Mouse (Mus musculus) monocyte, adult 5-6 weeks (primary cell): Measurements from ENCODE around the gene Entpd2. TPM values are rescaled to one million over a fixed set of nuclear protein-coding genes. Genes with fewer than 3 reads are reported as not detected.
"Not testable (repeated sequence)": the region's sequence is repeated elsewhere in the genome, so short reads cannot be mapped to it uniquely, and the experiment has no call there.

Source experiments
- ATAC-seq: fragments of 153-309, 156-312 bp; replicated peaks from 2 replicates; pipeline ENCODE4 v1.8.0; 2017; ENCODE audit warnings: mild to moderate bottlenecking; ENCODE audit not compliant: low TSS enrichment, insufficient number of reproducible peaks, severe bottlenecking, poor library complexity, low FRiP score
- total RNA-seq: library from RNA; stranded (forward); fragments of 200-1000, 200-491, 200-594 nt; gene quantifications from 3 replicates; pipeline ENCODE4 v1.2.3, GENCODE M21; 2017

The Entpd2 gene
- total RNA-seq, 1 experiment from 2014 or later = not detected

DNA sequence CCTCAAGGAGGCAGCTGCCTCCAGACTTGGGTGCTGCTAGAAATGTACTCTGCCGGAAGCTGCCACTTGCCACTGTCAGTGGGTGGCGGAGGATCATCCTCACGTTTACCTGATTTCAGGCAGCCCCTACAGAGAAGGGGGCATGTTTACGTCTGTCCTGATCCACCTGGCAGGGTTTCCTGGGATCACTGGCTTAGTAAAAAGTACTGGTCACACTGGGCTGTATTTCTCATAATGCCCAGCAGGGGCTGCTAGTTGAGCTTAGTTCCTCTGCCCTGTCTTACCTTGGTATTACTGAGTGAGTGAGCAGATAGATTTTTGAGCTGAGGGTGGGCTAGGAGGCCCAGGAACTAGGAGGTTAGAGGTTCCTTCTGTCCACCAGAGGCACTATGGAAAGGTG, 19.1 kb upstream of the Entpd2 start:
- no peak; the same call in 1 of the 2 replicates for ATAC-seq

- no peak for ATAC-seq
Measured at GRCm38 (mm10) chr2:25384492-25384891, 11.2 kb upstream of the Entpd2 start.

GRCm38 (mm10) chr2:25391266-25391665, 4.4 kb upstream of the Entpd2 start:
- no peak for ATAC-seq

GRCm38 (mm10) chr2:25394281-25395221, 1.1 kb upstream of the Entpd2 start:
- ATAC-seq = no peak

DNA sequence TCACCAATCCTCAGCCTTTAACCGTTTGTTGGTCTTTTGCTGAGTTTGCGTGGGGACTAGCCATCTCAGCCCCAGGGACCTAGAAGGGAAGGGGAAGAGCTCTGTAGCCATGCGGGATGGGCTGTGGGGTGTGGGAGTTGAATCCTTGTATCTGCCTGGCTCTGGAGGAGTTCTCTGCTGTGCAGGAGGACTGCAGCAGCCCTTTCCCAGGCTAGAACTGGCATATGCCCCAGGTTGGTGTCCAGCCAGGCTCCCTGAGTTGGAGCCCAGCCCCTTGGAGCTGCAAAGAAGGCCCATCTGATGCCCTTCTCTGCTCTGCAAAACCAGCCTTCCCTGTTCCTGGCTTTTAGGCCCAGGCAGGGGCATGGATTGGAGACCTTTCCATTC, 916 bp downstream of the Entpd2 start:
- no peak for ATAC-seq

DNA sequence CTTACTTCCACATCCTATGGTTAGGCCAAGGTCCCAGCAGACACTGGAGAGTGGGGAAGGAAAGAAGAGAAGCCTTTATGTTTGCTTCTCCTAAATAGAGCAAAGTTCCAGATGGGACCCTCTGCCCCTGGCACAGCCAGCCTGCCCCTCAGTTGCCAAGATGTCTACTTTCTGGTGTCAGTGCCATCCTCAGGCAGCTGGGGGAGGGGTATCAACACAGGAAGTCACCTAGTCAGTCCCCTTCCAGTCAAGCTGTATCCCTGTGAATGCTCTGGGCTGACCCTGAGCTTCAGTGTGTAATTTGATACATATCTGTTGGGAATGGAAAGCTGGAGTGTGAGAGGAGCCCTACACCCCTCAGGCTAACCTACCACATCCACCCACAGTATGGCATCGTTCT, 1.3 kb downstream of the Entpd2 start:
- no peak for ATAC-seq

DNA sequence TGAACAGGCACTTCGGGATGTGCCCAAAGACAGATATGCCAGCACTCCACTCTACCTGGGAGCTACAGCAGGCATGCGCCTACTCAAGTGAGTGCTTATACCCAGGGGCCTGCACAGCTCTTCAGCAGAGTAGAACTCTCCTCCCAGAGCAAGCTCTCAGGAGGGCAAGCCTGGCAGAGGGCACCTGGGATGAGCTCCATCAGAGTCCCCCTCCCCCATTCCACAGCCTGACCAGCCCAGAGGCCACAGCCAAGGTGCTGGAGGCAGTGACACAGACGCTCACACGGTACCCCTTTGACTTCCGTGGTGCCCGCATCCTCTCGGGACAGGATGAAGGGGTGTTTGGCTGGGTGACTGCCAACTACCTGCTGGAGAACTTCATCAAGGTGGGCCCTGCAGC, 2.4 kb downstream of the Entpd2 start:
- no peak for ATAC-seq

DNA sequence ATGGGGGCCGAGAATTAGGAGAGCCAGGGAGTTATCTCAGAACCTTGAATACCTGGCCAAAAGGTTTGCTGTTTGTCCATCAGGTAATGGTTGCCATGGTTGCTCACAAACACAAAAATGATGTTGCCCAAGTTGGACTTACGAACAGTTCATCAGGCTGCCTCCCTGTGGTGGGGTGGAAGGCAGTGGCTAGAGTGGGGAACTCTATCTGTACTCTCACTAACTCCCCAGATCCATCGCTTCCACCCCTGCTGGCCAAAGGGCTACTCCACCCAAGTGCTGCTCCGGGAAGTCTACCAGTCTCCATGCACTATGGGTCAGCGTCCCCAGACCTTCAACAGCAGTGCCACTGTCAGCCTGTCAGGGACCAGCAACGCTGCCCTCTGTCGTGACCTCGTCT, 3.4 kb downstream of the Entpd2 start, which contains the start of gene Npdc1:
Npdc1 (plus strand) TSS at position 301 of the 400 bp plus-strand sequence.
- ATAC-seq = no peak

DNA sequence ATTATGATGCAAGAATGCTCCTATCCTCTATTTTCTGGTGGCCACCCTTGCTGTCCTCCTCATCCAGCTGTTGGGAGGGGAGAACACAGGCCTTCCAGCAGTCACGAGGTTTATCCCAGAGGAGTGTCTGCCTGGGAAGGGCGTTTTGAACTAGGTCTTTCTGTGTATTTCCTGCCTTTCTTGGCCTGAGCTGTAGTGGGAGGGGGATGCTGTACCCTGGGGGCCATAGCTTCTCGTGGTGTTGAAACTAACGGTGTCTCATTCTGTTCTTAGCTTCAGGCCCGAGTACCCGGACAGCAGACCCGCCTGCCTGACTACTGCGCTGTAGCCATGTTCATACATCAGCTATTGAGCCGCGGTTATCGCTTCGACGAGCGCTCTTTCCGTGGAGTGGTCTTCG, 4.6 kb downstream of the Entpd2 start:
- no peak for ATAC-seq

GRCm38 (mm10) chr2:25400764-25401163, 5.1 kb downstream of the Entpd2 start:
- no peak for ATAC-seq

DNA sequence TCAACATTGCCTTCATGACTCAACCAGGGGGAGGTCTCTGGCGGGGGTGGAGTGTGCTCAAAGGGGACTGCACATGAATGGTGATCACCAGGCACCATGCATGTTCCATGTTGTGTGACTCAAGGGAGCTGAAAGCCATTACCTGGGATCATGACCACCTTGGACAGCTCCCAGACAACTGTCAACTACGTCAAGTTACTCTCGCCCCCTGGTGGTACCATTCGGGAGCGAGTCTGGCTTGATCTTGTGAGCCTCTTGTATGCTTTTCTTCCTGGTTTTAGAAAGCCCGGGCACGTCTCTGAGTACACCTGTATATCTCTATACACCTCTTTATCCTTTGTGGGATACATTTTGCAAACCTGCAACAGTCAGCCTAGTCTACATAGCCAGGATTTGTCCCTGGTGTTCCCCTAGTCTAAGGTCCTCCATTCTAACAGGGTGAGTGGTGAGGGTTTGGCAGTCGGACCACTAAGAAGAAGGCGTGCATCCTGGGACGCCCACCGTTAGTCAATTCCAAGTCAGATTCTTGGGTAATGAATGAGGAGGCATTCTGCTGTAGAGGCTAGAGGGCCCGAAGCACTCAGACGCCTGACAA, 6.8 kb downstream of the Entpd2 start:
- 0 out of 2 replicates have a peak, but pooled peaks have one; percentile 41 for ATAC-seq

DNA sequence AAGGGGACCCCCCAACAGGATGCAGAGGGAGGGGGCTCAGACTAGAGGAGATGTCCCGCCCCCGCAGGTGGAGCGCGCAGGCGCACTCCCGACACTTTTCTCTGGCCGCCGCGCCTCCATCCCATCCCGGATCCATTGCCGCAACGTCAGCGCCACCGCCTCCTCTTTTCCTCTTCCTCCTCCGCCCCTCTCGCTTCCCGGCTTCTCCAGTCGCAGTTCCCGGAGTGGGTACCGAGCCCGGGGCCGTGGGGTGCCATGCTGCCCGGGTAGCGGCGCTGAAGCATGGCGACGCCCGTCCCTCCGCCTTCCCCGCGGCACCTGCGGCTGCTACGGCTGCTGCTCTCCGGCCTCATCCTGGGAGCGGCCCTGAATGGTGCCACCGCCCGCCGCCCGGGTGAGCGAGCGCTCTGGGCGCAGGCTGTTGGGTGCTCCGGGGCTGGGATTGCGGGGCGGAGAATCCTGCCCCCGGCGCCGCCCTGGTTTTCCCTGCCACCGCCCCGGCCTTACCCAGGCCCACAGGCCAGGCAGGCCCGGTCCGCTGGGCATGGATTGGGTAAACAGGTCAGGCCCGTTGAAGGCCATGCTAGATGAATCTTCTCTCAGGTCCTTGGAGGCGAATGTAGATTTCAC, 7.4 kb downstream of the Entpd2 start:
- ATAC-seq = no peak

GRCm38 (mm10) chr2:25403994-25404393, 8.3 kb downstream of the Entpd2 start:
- no peak for ATAC-seq

DNA sequence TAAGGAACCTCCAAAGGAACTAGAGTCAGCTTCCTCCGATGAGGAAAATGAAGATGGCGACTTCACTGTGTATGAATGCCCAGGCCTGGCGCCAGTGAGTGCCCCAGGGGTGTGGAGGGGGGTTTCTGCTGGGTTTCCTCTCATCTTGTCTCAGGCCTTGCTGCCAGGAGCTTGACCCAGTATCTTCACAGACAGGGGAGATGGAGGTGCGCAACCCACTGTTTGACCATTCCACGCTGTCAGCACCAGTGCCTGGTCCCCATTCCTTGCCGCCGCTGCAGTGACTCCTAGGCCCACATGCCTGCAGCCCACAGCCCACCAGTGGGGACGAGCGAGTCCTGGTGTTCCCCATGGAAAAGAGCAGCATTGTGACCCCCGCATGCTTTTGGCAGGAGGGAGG, 13.2 kb downstream of the Entpd2 start:
- ATAC-seq = no peak

DNA sequence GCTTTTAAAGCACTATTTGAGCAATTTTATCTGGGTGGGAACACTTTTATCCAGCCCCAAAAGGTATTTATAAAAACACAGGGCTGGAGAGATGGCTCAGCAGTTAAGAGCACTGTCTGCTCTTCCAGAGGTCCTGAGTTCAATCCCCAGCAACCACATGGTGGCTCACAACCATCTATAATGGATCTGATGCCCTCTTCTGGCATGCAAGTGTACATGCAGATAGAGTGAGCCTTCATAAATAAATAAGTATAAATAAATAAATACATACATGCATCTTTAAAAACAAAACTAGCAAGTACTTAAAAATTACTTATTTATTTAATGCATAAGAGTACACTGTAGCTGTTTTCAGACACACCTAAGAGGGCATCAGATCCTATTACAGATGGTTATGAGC, 17.8 kb downstream of the Entpd2 start:
- not testable (repeated sequence) for ATAC-seq

- ATAC-seq = no peak
Measured at GRCm38 (mm10) chr2:25417426-25417825, 21.8 kb downstream of the Entpd2 start.

DNA sequence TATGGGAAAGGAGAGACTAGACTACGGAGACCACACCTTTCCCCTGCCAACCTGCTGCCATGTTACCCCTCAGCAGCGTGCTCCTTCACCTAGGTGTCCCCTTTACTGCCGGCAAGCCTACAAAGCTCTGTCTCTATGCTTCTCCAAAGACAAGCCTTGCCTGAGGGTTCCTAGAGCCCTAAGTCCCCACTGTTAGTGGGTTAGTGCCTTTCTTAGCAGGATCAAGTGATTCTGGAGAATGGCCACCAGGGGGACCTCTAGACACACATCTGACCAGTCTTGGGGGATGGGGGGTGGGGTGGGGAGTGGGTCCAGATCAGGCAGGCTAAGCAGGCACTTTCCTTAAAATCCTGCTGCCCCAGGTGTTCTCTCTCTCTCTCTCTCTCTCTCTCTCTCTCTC, 26.2 kb downstream of the Entpd2 start:
- ATAC-seq = no peak; the same call in 1 of the 2 replicates

DNA sequence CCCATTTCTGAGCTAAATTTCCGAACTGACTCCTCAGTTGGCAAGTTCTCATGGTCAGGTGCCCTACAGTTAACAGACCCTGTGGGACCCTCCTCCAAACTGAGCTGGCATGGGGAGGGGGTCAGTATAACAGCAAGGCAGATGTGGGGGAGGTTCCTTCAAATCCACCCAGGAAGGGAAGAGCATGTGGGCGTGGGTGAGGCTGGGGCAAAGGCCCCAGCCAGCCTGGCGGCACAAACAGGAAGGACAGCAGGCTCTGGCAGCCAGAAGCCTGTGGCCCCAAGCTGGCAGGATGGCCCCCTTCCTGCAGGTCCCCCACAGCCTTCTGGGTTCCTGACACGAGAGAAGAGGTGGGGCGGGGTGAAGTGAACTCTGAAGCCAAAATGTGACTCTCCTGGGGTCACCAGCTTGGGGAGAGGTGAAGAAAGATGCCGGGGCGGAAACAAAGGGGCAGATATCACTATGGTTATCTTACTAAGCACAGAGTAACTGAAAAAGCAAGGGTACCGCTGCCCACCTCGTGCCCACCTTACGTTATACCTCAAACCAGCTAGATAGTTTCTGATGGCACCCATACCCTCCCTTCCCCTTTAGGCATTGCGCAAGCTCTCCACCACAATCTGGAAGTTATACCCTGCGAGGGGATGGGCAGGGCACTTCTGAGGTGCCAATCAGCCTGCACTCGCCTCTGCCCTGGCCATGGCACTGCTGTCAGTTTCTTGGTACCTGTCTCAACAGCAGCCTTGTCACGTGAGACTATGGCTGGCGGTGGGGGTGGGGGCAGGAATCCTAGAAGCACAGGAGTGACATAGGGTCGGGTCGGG, 27.1 kb downstream of the Entpd2 start, which contains the start of gene Fut7:
Fut7 (plus strand) TSS at position 681 of the 824 bp plus-strand sequence.
- ATAC-seq = peak; percentile 64

DNA sequence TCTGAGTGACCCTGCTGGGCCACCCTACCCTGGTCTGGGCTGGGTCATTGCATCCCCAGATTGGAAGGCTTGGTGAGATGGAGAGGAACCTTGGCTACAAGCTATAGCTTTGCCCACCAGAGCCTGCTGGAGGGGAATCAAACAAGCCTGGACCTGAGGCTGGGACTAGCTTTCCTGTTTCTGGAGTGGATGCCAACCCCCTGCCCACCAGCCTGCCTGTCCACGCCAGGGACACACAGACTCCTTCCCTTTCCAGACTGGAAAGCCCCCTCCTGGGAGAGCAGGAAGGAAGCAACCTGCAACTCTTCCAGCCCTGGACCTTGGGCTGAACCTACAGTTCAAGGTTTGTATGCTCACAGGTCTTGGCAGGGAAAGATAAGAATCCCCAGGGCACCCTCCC, 28.0 kb downstream of the Entpd2 start:
- no peak for ATAC-seq
